Mouse (Mus musculus) liver, embryonic 14.5 days (tissue): ENCODE measurements around the gene Dok1.

ENCODE experiments used
- CTCF ChIP-seq: IDR thresholded peaks from 2 replicates; pipeline ENCODE4 v1.5.1; 2016; ENCODE audit warnings: antibody characterized with exemption, low read depth, control low read depth
- EP300 ChIP-seq: IDR thresholded peaks from 2 replicates; pipeline ENCODE4 v1.6.1; 2016; ENCODE audit warnings: antibody characterized with exemption, low read depth

DNA sequence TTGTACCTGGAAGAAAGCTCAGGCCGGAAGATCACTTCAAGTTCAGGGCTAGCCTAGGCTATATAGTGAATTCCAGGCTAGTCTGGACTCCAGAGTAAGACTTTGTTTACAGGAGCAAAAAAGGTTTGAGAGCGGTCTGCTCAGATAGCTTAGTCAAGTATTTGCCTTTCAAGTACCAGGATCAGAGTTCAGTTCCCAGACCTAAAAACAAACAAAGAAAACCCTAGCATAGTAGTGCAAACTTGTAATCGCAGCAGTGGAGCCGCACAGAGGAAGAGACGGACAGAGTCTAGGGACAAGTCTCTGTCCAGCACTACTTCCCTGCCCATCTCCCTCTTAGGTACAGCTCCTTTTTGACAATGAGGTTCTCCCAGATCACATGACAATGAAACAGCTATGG, 46.9 kb upstream of the Dok1 start:
- TF ChIP-seq CTCF (no peak), EP300 (no peak)
